Mouse (Mus musculus) testis, adult 2 months (tissue): ENCODE measurements at regions not wholly inside any gene's neighbourhood (a gene's known extent, or its start where the extent isn't known, plus 50 kb on each side); places are given as distances from the start of the nearest gene placed in this dataset.

Experiments used
- H3K27ac ChIP-seq: fragments of 200-500 bp; 2 replicates; pipeline ENCODE4 v1.5.1; 2012; ENCODE audit warnings: low read depth, low read length; ENCODE audit not compliant: control insufficient read depth, insufficient read depth
- H3K27me3 ChIP-seq: fragments of 200-500 bp; 2 replicates; pipeline ENCODE4 v1.6.1; 2012; ENCODE audit warnings: mild to moderate bottlenecking, low read length, moderate library complexity; ENCODE audit not compliant: control insufficient read depth, insufficient read depth
- H3K36me3 ChIP-seq: fragments of 200-500 bp; 2 replicates; pipeline ENCODE4 v1.6.1; 2012; ENCODE audit warnings: mild to moderate bottlenecking, low read length; ENCODE audit not compliant: control insufficient read depth, insufficient read depth
- H3K4me1 ChIP-seq: fragments of 200-500 bp; 2 replicates; pipeline ENCODE4 v1.6.1; 2012; ENCODE audit warnings: low read length; ENCODE audit not compliant: control insufficient read depth, insufficient read depth
- H3K4me3 ChIP-seq: fragments of 200-500 bp; 2 replicates; pipeline ENCODE4 v1.5.1; 2012; ENCODE audit warnings: low read depth, mild to moderate bottlenecking, low read length, moderate library complexity, mixed read lengths; ENCODE audit not compliant: control insufficient read depth
- CTCF ChIP-seq: fragments of 200-500 bp; IDR thresholded peaks from 2 replicates; pipeline ENCODE4 v1.5.1; 2012; ENCODE audit warnings: low read depth, mild to moderate bottlenecking, inconsistent platforms, low read length, moderate library complexity; ENCODE audit not compliant: control insufficient read depth, insufficient read depth, insufficient replicate concordance
- POLR2A ChIP-seq: fragments of 200-500 bp; IDR thresholded peaks from 2 replicates; pipeline ENCODE4 v1.6.1; 2012; ENCODE audit warnings: low read depth, mild to moderate bottlenecking, inconsistent platforms, low read length, moderate library complexity; ENCODE audit not compliant: control insufficient read depth

GRCm38 (mm10) chr13:63701199-63702175, 113.6 kb upstream of the Ercc6l2 start:
- TF ChIP-seq CTCF (no peak), POLR2A (no peak)
- H3K4me3 ChIP-seq = no peak overlapping the region
- no peaks in the 10 kb centered on the region for H3K4me1 ChIP-seq
- H3K27me3 ChIP-seq = no peaks in the 10 kb centered on the region
- H3K36me3 ChIP-seq = no peaks in the 10 kb centered on the region
- no peak overlapping the region for H3K27ac ChIP-seq

GRCm38 (mm10) chr13:63708567-63708966, 106.5 kb upstream of the Ercc6l2 start:
- no peak overlapping the region for H3K4me3 ChIP-seq
- no peak overlapping the region for H3K27ac ChIP-seq
- H3K36me3 ChIP-seq = no peaks in the 10 kb centered on the region
- H3K4me1 ChIP-seq = no peaks in the 10 kb centered on the region
- no peaks in the 10 kb centered on the region for H3K27me3 ChIP-seq
- TF ChIP-seq POLR2A (no peak), CTCF (no peak)

GRCm38 (mm10) chr13:63713137-63713536, 101.9 kb upstream of the Ercc6l2 start:
- Histone ChIP-seq H3K4me1 (no peaks in the 10 kb centered on the region), H3K27me3 (no peaks in the 10 kb centered on the region), H3K27ac (no peak overlapping the region), H3K36me3 (no peaks in the 10 kb centered on the region), H3K4me3 (no peak overlapping the region)
- TF ChIP-seq POLR2A = no peak
- TF ChIP-seq CTCF = no peak

- no peaks in the 10 kb centered on the region for H3K36me3 ChIP-seq
- no peak overlapping the region for H3K27ac ChIP-seq
- no peak overlapping the region for H3K4me3 ChIP-seq
- TF ChIP-seq POLR2A (no peak), CTCF (no peak)
- no peaks in the 10 kb centered on the region for H3K4me1 ChIP-seq
- H3K27me3 ChIP-seq = no peaks in the 10 kb centered on the region
Observed at GRCm38 (mm10) chr13:63716498-63716897, 98.5 kb upstream of the Ercc6l2 start.

- Histone ChIP-seq H3K27me3 (no peaks in the 10 kb centered on the region), H3K36me3 (no peaks in the 10 kb centered on the region), H3K27ac (no peak overlapping the region), H3K4me3 (no peak overlapping the region), H3K4me1 (no peaks in the 10 kb centered on the region)
- no peak for TF ChIP-seq CTCF
- no peak for TF ChIP-seq POLR2A
Observed at GRCm38 (mm10) chr13:63717249-63717648, 97.8 kb upstream of the Ercc6l2 start.

GRCm38 (mm10) chr13:63718782-63719181, 96.3 kb upstream of the Ercc6l2 start:
- H3K36me3 ChIP-seq = no peaks in the 10 kb centered on the region
- no peak overlapping the region for H3K4me3 ChIP-seq
- H3K27me3 ChIP-seq = no peaks in the 10 kb centered on the region
- no peaks in the 10 kb centered on the region for H3K4me1 ChIP-seq
- TF ChIP-seq CTCF = no peak
- H3K27ac ChIP-seq = no peak overlapping the region

- Histone ChIP-seq H3K4me3 (no peak overlapping the region), H3K27ac (no peak overlapping the region), H3K27me3 (no peaks in the 10 kb centered on the region), H3K36me3 (no peaks in the 10 kb centered on the region), H3K4me1 (no peaks in the 10 kb centered on the region)
- TF ChIP-seq POLR2A (no peak), CTCF (no peak)
Observed at GRCm38 (mm10) chr13:63719351-63720207, 95.5 kb upstream of the Ercc6l2 start.
